Mouse (Mus musculus): ENCODE results near the gene Gm10226.
"Not testable (repeated sequence)": the region's sequence is repeated elsewhere in the genome, so short reads cannot be mapped to it uniquely, and the experiment has no call there.

Gm10226 gene

GRCm38 (mm10) chr17:21691560-21691959 lies at the start of gene Gm10226:
Gene Gm10226 (plus strand): TSS chr17:21691860.
- DNase-seq (ENCODE audit: low spot score) = no peak

GRCm38 (mm10) chr17:21648791-21649190 lies 42.9 kb upstream of the Gm10226 start:
- no peak for DNase-seq (ENCODE audit: low spot score)

GRCm38 (mm10) chr17:21649936-21650335 lies 41.7 kb upstream of the Gm10226 start:
- no peak for DNase-seq (ENCODE audit: low spot score)

GRCm38 (mm10) chr17:21650364-21650907 lies 41.2 kb upstream of the Gm10226 start, which contains the start of gene Zfp983:
Gene Zfp983 (plus strand): TSS chr17:21650624.
- peak; percentile 76 for DNase-seq (ENCODE audit: low spot score)

GRCm38 (mm10) chr17:21678826-21679225 lies 12.8 kb upstream of the Gm10226 start:
- not testable (repeated sequence) for DNase-seq (ENCODE audit: low spot score)

- peak; percentile 84 for DNase-seq (ENCODE audit: low spot score)
Observed at GRCm38 (mm10) chr17:21679273-21680018, 12.2 kb upstream of the Gm10226 start.

- not testable (repeated sequence) for DNase-seq (ENCODE audit: low spot score)
Observed at GRCm38 (mm10) chr17:21680019-21680376, 11.7 kb upstream of the Gm10226 start.

- no peak for DNase-seq (ENCODE audit: low spot score)
Observed at GRCm38 (mm10) chr17:21693342-21693741, 1.7 kb downstream of the Gm10226 start.

- no peak for DNase-seq (ENCODE audit: low spot score)
Observed at GRCm38 (mm10) chr17:21696073-21696472, 4.4 kb downstream of the Gm10226 start.

- DNase-seq (ENCODE audit: low spot score) = no peak
Observed at GRCm38 (mm10) chr17:21702281-21703240, 10.9 kb downstream of the Gm10226 start.

GRCm38 (mm10) chr17:21703414-21703813 lies 11.8 kb downstream of the Gm10226 start:
- DNase-seq (ENCODE audit: low spot score) = no peak

- DNase-seq (ENCODE audit: low spot score) = peak; percentile 86
Observed at GRCm38 (mm10) chr17:21707343-21707996, 15.8 kb downstream of the Gm10226 start, which contains the start of gene Zfp760. Gene Zfp760 (plus strand): TSS chr17:21707741.

GRCm38 (mm10) chr17:21708401-21708800 lies 16.7 kb downstream of the Gm10226 start:
- DNase-seq (ENCODE audit: low spot score) = no peak

- DNase-seq (ENCODE audit: low spot score) = not testable (repeated sequence)
Observed at GRCm38 (mm10) chr17:21730495-21730894, 38.8 kb downstream of the Gm10226 start, which contains the start of gene Zfp229. Gene Zfp229 (plus strand): TSS chr17:21730795.

GRCm38 (mm10) chr17:21733049-21733448 lies 41.4 kb downstream of the Gm10226 start:
- DNase-seq (ENCODE audit: low spot score) = no peak

GRCm38 (mm10) chr17:21733529-21734031 lies 41.9 kb downstream of the Gm10226 start:
- peak; percentile 81 for DNase-seq (ENCODE audit: low spot score)
